Mouse (Mus musculus): ENCODE measurements around the gene Nucks1.

DNA sequence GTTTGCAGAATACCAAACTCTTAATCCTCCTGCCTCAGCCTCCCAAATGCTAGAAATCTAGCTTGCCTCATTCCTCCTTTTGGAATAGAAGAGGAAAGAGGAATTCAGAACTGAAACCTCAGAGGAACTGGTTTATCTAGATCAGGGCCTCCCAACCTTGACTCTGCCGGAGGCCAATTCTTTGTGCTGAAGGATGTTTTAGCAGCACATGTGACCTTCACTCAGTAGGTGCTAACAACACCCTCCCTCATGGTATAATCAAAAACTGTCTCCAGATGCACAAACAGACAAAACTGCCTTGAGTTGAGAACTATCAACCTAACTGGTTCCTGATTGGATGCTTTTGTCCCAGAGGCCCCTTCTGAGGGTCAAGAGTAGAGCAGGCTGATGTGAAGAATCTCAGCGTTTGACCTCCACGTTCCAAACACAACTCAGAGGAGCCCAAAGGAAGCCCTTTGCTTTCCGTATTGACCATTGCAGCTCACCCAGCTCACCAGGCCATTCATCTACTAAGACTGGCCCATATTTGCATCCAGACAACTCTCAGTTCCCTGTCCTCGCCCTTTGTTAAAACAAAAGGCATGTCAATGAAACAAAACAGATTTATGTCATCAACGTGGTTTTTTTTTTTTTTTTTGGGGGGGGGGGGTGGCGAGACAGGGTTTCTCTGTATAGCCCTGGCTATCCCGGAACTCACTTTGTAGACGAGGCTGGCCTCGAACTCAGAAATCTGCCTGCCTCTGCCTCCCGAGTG is 36.3 kb downstream of the Nucks1 start:
- TF ChIP-seq CTCF (IDR thresholded peaks at IDR 0.05) (no peak), EP300 (IDR thresholded peaks at IDR 0.05) (no peak)

Data from lung, postnatal 0 days (tissue).